Mouse (Mus musculus) adrenal gland, postnatal 0 days (tissue): ENCODE results near the gene Tlr5. TPM values are rescaled to one million over a fixed set of nuclear protein-coding genes. Genes with fewer than 3 reads are reported as not detected.

Experiments used
- polyA plus RNA-seq: library from polyadenylated mRNA; unstranded; fragments of >200 nt; fragmentation: Nextera tagmentation; extraction: Ambion mirVana; gene quantifications from 2 replicates; pipeline ENCODE4 v1.2.1, GENCODE M21; 2015

Gene Tlr5
- polyA plus RNA-seq = 0.66 and 0.81 TPM in 2 replicates

GRCm38 (mm10) chr1:182954287-182955046, at the start of gene Tlr5:
Tlr5 (plus strand) TSS chr1:182954788.

Other genes with a start within 250 kb of the Tlr5 start
- not detected in 2 replicates for gene Ccdc185, start 205.6 kb upstream of the Tlr5 start, polyA plus RNA-seq
- gene Susd4, start 190.9 kb upstream of the Tlr5 start, polyA plus RNA-seq = 8.8 and 15.5 TPM in 2 replicates